Mouse (Mus musculus) forebrain, embryonic 16.5 days (tissue): ENCODE data around the gene Hdac2. TPM values are rescaled to one million over a fixed set of nuclear protein-coding genes. Genes with fewer than 3 reads are reported as not detected.

Source experiments
- ATAC-seq: fragments of 200-750 bp; cut with Nextera tagmentation; 2 replicates; pipeline ENCODE4 v1.8.0; 2017; ENCODE audit warnings: mild to moderate bottlenecking, moderate library complexity
- H3K27ac ChIP-seq: fragments of 300-500 bp; sonication (generic); 2 replicates; pipeline ENCODE4 v1.5.1; 2014; ENCODE audit warnings: low read length, control low read depth
- H3K27me3 ChIP-seq: fragments of 300-500 bp; sonication (generic); replicated peaks from 2 replicates; pipeline ENCODE4 v1.6.1; 2014; ENCODE audit warnings: low read length; ENCODE audit not compliant: control insufficient read depth, insufficient read depth
- H3K36me3 ChIP-seq: fragments of 300-500 bp; sonication (generic); 2 replicates; pipeline ENCODE4 v1.6.1; 2014; ENCODE audit not compliant: control insufficient read depth, insufficient read depth
- H3K4me1 ChIP-seq: fragments of 300-500 bp; sonication (generic); replicated peaks from 2 replicates; pipeline ENCODE4 v1.6.1; 2014; ENCODE audit warnings: low read length; ENCODE audit not compliant: control insufficient read depth, insufficient read depth
- H3K4me2 ChIP-seq: fragments of 300-500 bp; sonication (generic); 2 replicates; pipeline ENCODE4 v1.6.1; 2014; ENCODE audit warnings: mild to moderate bottlenecking, low read length, control low read depth
- H3K4me3 ChIP-seq: fragments of 300-500 bp; sonication (generic); replicated peaks from 2 replicates; pipeline ENCODE4 v1.5.1; 2014; ENCODE audit warnings: mild to moderate bottlenecking, low read length, control low read depth
- H3K9ac ChIP-seq: fragments of 300-500 bp; sonication (generic); replicated peaks from 2 replicates; pipeline ENCODE4 v1.6.1; 2014; ENCODE audit warnings: low read depth, low read length, control low read depth
- H3K9me3 ChIP-seq: fragments of 300-500 bp; sonication (generic); 2 replicates; pipeline ENCODE4 v1.6.1; 2016; ENCODE audit warnings: low read length; ENCODE audit not compliant: control insufficient read depth
- WGBS: fragments of 180-500 bp; shearing (Covaris S2); extraction: QIAGEN DNeasy Blood & Tissue Kit; methylation state at CpG from one replicate; pipeline ENCODE4 v1.1.7; 2014; 5-methylcytosine and 5-hydroxymethylcytosine counted together
- polyA plus RNA-seq: library from polyadenylated mRNA; unstranded; fragments of >200 nt; fragmentation: Nextera tagmentation; extraction: Ambion mirVana; gene quantifications from 2 replicates; pipeline ENCODE4 v1.2.1, GENCODE M21; 2015

The Hdac2 gene
- polyA plus RNA-seq, 1 experiment from 2014 or later, result 423 TPM

- Histone ChIP-seq H3K36me3 (no peaks in the 10 kb centered on the region; the same call in 1 of the 2 replicates), H3K27ac (no peak overlapping the region), H3K4me2 (no peak overlapping the region), H3K9me3 (no peaks in the 10 kb centered on the region; the same call in 1 of the 2 replicates), H3K27me3 (no peaks in the 10 kb centered on the region), H3K4me1 (peaks cover 3% of the 10 kb centered on the region), H3K9ac (no peak overlapping the region), H3K4me3 (no peak overlapping the region)
- WGBS, result 93% methylated on average over 4 of the region's 4 CpGs
- no peak for ATAC-seq
Measured at GRCm38 (mm10) chr10:36981866-36982265, 7.5 kb downstream of the Hdac2 start.

- Histone ChIP-seq H3K4me2 (no peak overlapping the region), H3K27me3 (no peaks in the 10 kb centered on the region), H3K27ac (no peak overlapping the region), H3K4me3 (no peak overlapping the region), H3K4me1 (no peaks in the 10 kb centered on the region), H3K36me3 (peaks cover 47% of the 10 kb centered on the region), H3K9ac (no peak overlapping the region), H3K9me3 (no peaks in the 10 kb centered on the region)
- ATAC-seq, result no peak
- WGBS, result 96% methylated on average over 2 of the region's 2 CpGs
Measured at GRCm38 (mm10) chr10:36992149-36992548, 17.8 kb downstream of the Hdac2 start.

- Histone ChIP-seq H3K36me3 (peaks cover 59% of the 10 kb centered on the region), H3K27me3 (no peaks in the 10 kb centered on the region), H3K4me3 (no peak overlapping the region), H3K4me2 (no peak overlapping the region), H3K9ac (no peak overlapping the region), H3K4me1 (no peaks in the 10 kb centered on the region), H3K27ac (no peak overlapping the region), H3K9me3 (no peaks in the 10 kb centered on the region; the same call in 1 of the 2 replicates)
- ATAC-seq, result no peak
- WGBS, result 93% methylated on average over 2 of the region's 2 CpGs
Measured at GRCm38 (mm10) chr10:37000839-37001238, 26.5 kb downstream of the Hdac2 start.

- Histone ChIP-seq H3K9me3 (no peaks in the 10 kb centered on the region), H3K4me3 (no peak overlapping the region), H3K4me1 (no peaks in the 10 kb centered on the region), H3K27ac (no peak overlapping the region), H3K9ac (no peak overlapping the region), H3K36me3 (no peaks in the 10 kb centered on the region), H3K27me3 (no peaks in the 10 kb centered on the region), H3K4me2 (no peak overlapping the region)
- 53% methylated on average over 8 of the region's 8 CpGs for WGBS
- peak; percentile 98 for ATAC-seq
Measured at GRCm38 (mm10) chr10:37014274-37015107, 40.1 kb downstream of the Hdac2 start.

GRCm38 (mm10) chr10:37015729-37016128 lies 41.4 kb downstream of the Hdac2 start:
- Histone ChIP-seq H3K27ac (no peak overlapping the region), H3K4me2 (no peak overlapping the region), H3K36me3 (no peaks in the 10 kb centered on the region), H3K9me3 (no peaks in the 10 kb centered on the region), H3K27me3 (no peaks in the 10 kb centered on the region), H3K9ac (no peak overlapping the region), H3K4me3 (no peak overlapping the region), H3K4me1 (no peaks in the 10 kb centered on the region)
- no peak for ATAC-seq
- WGBS, result 65% methylated on average over 2 of the region's 2 CpGs

- WGBS, result 89% methylated on average over 2 of the region's 2 CpGs
- H3K4me2 ChIP-seq, result no peak overlapping the region
Measured at GRCm38 (mm10) chr10:37016200-37016599, 41.9 kb downstream of the Hdac2 start.

GRCm38 (mm10) chr10:37024301-37024700 lies 50.0 kb downstream of the Hdac2 start:
- Histone ChIP-seq H3K4me3 (no peak overlapping the region), H3K4me1 (no peaks in the 10 kb centered on the region), H3K36me3 (no peaks in the 10 kb centered on the region), H3K9ac (no peak overlapping the region), H3K27me3 (no peaks in the 10 kb centered on the region), H3K27ac (no peak overlapping the region), H3K9me3 (no peaks in the 10 kb centered on the region), H3K4me2 (no peak overlapping the region)
- WGBS, result 72% methylated on average over 1 of the region's 1 CpGs
- ATAC-seq, result no peak

More at GRCm38 (mm10) chr10:37016200-37016599, 41.9 kb downstream of the Hdac2 start:
- Histone ChIP-seq H3K9ac (no peak overlapping the region), H3K27me3 (no peaks in the 10 kb centered on the region), H3K9me3 (no peaks in the 10 kb centered on the region), H3K36me3 (no peaks in the 10 kb centered on the region), H3K27ac (no peak overlapping the region), H3K4me3 (no peak overlapping the region), H3K4me1 (no peaks in the 10 kb centered on the region)
- ATAC-seq, result no peak

GRCm38 (mm10) chr10:37028651-37029050 lies 54.3 kb downstream of the Hdac2 start:
- Histone ChIP-seq H3K27ac (no peak overlapping the region), H3K4me3 (no peak overlapping the region), H3K9me3 (no peaks in the 10 kb centered on the region), H3K4me2 (no peak overlapping the region), H3K9ac (no peak overlapping the region), H3K4me1 (no peaks in the 10 kb centered on the region), H3K27me3 (no peaks in the 10 kb centered on the region), H3K36me3 (no peaks in the 10 kb centered on the region)
- 53% methylated on average over 2 of the region's 2 CpGs for WGBS
- ATAC-seq, result no peak

- no peaks in the 10 kb centered on the region for H3K36me3 ChIP-seq
- no peaks in the 10 kb centered on the region for H3K27me3 ChIP-seq
- no peaks in the 10 kb centered on the region for H3K9me3 ChIP-seq
- no peak overlapping the region for H3K9ac ChIP-seq
- no peak overlapping the region for H3K4me2 ChIP-seq
- no peak overlapping the region for H3K27ac ChIP-seq
- ATAC-seq, result no peak
- no peaks in the 10 kb centered on the region for H3K4me1 ChIP-seq
- H3K4me3 ChIP-seq, result no peak overlapping the region
- 81% methylated on average over 7 of the region's 7 CpGs for WGBS
Measured at GRCm38 (mm10) chr10:37035090-37035497, 60.8 kb downstream of the Hdac2 start.
